Mouse (Mus musculus) heart, adult 2 months (tissue): ENCODE results near the gene Slco1a5. TPM values are rescaled to one million over a fixed set of nuclear protein-coding genes. Genes with fewer than 3 reads are reported as not detected.
A peak's percentile ranks its signal among the peaks of the same experiment; 100 is the strongest.
"Not testable (repeated sequence)": the region's sequence is repeated elsewhere in the genome, so short reads cannot be mapped to it uniquely, and the experiment has no call there.

Source experiments
- DNase-seq, 2 experiments: peaks; one replicate each; pipeline ENCODE4 v3.0.0; 2021
- H3K27ac ChIP-seq: fragments of 200-600 bp; 2 replicates; pipeline ENCODE4 v1.8.1; 2022
- H3K27me3 ChIP-seq: fragments of 200-500 bp; 2 replicates; pipeline ENCODE4 v1.6.1; 2012; ENCODE audit warnings: mild to moderate bottlenecking, low read length, inconsistent platforms, mixed read lengths; ENCODE audit not compliant: control insufficient read depth, insufficient read depth
- H3K36me3 ChIP-seq: fragments of 200-500 bp; 2 replicates; pipeline ENCODE4 v1.6.1; 2012; ENCODE audit warnings: low read length, inconsistent platforms; ENCODE audit not compliant: control insufficient read depth, insufficient read depth
- H3K4me1 ChIP-seq: fragments of 200-500 bp; 2 replicates; pipeline ENCODE4 v1.6.1; 2011; ENCODE audit warnings: low read length; ENCODE audit not compliant: control insufficient read depth, insufficient read depth
- H3K4me3 ChIP-seq: fragments of 200-600 bp; 2 replicates; pipeline ENCODE4 v1.8.1; 2022
- H3K79me2 ChIP-seq: fragments of 200-500 bp; replicated peaks from 2 replicates; pipeline ENCODE4 v1.6.1; 2012; ENCODE audit warnings: mild to moderate bottlenecking, inconsistent platforms, low read length, moderate library complexity, mixed read lengths; ENCODE audit not compliant: control insufficient read depth, insufficient read depth
- H3K9ac ChIP-seq: fragments of 200-500 bp; 2 replicates; pipeline ENCODE4 v1.6.1; 2012; ENCODE audit warnings: low read depth, mild to moderate bottlenecking, control low read depth, inconsistent platforms, low read length, mixed read lengths
- CTCF ChIP-seq: fragments of 200-600 bp; IDR thresholded peaks from 2 replicates; pipeline ENCODE4 v1.8.1; 2022; ENCODE audit warnings: antibody characterized with exemption, mild to moderate bottlenecking, moderate library complexity
- EP300 ChIP-seq: fragments of 200-500 bp; IDR thresholded peaks from 2 replicates; pipeline ENCODE4 v1.6.1; 2011; ENCODE audit warnings: low read depth, low read length, control low read depth; ENCODE audit not compliant: insufficient read depth
- POLR2A ChIP-seq: fragments of 200-500 bp; IDR thresholded peaks from 2 replicates; pipeline ENCODE4 v1.6.1; 2011; ENCODE audit warnings: mild to moderate bottlenecking, low read depth, low read length, control low read depth; ENCODE audit not compliant: insufficient read depth
- WGBS: fragments of 180-500 bp; shearing (Covaris S2); methylation state at CpG from one replicate; pipeline ENCODE4 v1.1.7; 2018; 5-methylcytosine and 5-hydroxymethylcytosine counted together
- intact Hi-C: fragments of 180-260 bp; cut with DNase I; formaldehyde crosslinking; loops from one replicate; pipeline ENCODE4 v1.15.1; 2025
- polyA plus RNA-seq: library from polyadenylated mRNA; depleted of rRNA; stranded (reverse); fragments of >200 nt; gene quantifications from 2 replicates; pipeline ENCODE4 v1.2.3, GENCODE M21; 2012
- total RNA-seq, 2 experiments: library from RNA; stranded (reverse); gene quantifications; 2 replicates each; pipeline ENCODE4 v1.2.3; 2021

Gene Slco1a5
- total and polyA plus RNA-seq, 3 experiments, result 0.06 TPM; not detected in 2

- Histone ChIP-seq H3K79me2 (no peaks in the 10 kb centered on the region), H3K9ac (no peak overlapping the region), H3K4me1 (no peaks in the 10 kb centered on the region), H3K36me3 (no peaks in the 10 kb centered on the region), H3K4me3 (no peak overlapping the region), H3K27ac (no peak overlapping the region), H3K27me3 (no peaks in the 10 kb centered on the region)
- intact Hi-C loops, result no loop called here
- TF ChIP-seq POLR2A, result no peak
- TF ChIP-seq EP300, result no peak
- TF ChIP-seq CTCF, result no peak
- no peak for DNase-seq
- WGBS, result 85% methylated on average over 6 of the region's 6 CpGs
Observed at GRCm38 (mm10) chr6:142362036-142362435, 39.3 kb upstream of the Slco1a5 start.

GRCm38 (mm10) chr6:142357106-142357505 lies 34.3 kb upstream of the Slco1a5 start:
- Histone ChIP-seq H3K79me2 (no peaks in the 10 kb centered on the region), H3K27ac (no peak overlapping the region), H3K4me1 (no peaks in the 10 kb centered on the region), H3K4me3 (no peak overlapping the region), H3K36me3 (peaks cover 2% of the 10 kb centered on the region; the same call in 1 of the 2 replicates), H3K27me3 (no peaks in the 10 kb centered on the region), H3K9ac (no peak overlapping the region)
- no peak for DNase-seq
- no peak for TF ChIP-seq POLR2A
- no peak for TF ChIP-seq CTCF
- no peak for TF ChIP-seq EP300
- 68% methylated on average over 7 of the region's 7 CpGs for WGBS
- intact Hi-C loops, result no loop called here

DNA sequence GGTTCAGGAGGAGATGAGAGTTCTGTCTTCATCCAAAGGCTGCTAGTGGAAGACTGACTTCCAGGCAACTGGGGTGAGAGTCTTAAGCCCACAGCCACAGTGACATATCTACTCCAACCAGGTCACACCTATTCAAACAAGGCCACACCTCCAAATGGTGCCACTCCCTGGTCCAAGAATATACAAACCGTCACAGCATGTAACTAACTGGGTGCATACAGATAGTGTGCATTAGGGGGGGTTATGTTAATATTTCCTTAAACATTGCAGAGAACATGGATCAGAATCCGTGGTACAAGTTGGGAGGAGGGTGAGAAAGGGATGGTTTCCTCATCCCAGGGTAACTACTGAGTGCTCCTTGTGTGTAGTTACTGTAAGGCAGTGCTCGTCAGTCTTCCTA lies 29.3 kb upstream of the Slco1a5 start:
- H3K4me1 ChIP-seq, H3K36me3 ChIP-seq, H3K4me3 ChIP-seq, H3K27ac ChIP-seq, H3K9ac ChIP-seq, H3K27me3 ChIP-seq, DNase-seq, intact Hi-C loops, H3K79me2 ChIP-seq: not testable (repeated sequence)
- 90% methylated on average over 3 of the region's 3 CpGs for WGBS

- WGBS, result 67% methylated on average over 11 of the region's 11 CpGs
- Histone ChIP-seq H3K27me3 (no peaks in the 10 kb centered on the region), H3K4me3 (no peak overlapping the region), H3K79me2 (no peaks in the 10 kb centered on the region), H3K4me1 (no peaks in the 10 kb centered on the region; the same call in none of the 2 replicates), H3K36me3 (0 out of 2 replicates have a peak, but pooled peaks cover 2% of the 10 kb centered on the region), H3K27ac (no peak overlapping the region), H3K9ac (no peak overlapping the region)
- no peak for TF ChIP-seq POLR2A
- TF ChIP-seq EP300, result no peak
- no peak for TF ChIP-seq CTCF
- no peak for DNase-seq
- intact Hi-C loops, result loop anchor here (2.0 to 5.0 kb wide), 2 partner anchors 39 to 410 kb away; partner anchors contain the start of genes Cmas, Golt1b and Recql
Observed at GRCm38 (mm10) chr6:142347431-142348385, 24.9 kb upstream of the Slco1a5 start.

DNA sequence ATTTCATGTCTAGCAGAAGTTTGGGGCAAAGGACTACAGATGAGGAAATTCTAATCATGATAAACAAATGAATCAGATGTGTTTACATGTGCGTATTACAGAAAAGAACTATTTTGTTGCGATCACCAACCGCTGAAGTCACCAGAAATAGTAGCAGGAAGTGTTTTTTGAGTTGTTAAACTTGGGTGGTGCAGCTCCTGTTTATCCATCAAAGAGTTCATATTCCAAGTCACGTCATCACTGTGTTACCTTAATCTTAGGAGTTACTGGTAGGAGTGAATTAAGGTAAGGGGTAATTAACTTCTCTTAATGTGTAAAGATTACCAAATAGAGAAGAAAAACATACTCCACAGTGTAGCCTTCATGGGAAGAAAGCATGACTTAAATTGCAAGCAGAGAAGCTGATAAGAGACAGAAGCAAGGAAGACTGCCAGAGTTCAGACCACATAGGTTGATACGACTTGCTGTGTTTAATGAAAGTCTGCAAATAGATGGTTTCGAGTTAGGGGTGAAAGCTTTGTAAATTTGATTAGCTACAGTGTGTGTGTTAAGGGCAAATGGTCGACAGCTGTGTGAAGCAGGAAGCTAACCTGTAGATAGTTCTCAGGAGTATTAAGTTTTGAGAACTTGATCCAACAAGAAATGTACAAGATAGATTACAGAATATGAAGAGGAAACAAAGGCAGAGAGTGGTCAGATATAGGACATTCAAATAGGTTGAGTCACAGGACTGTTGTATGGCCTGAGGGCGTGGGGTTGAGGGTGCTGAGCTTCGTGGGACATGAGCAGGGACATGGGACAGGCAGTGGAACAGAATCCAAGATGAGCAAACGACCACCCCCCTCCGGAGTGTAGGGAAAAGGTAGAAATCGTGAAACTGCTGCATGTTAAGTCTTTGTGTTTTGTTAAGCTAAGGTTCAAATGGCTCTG lies 23.7 kb upstream of the Slco1a5 start:
- Histone ChIP-seq H3K79me2 (no peaks in the 10 kb centered on the region), H3K27ac (peak overlapping the region; percentile 79), H3K36me3 (0 out of 2 replicates have a peak, but pooled peaks cover 2% of the 10 kb centered on the region), H3K4me1 (no peaks in the 10 kb centered on the region; the same call in none of the 2 replicates), H3K4me3 (peak overlapping the region; percentile 94), H3K9ac (no peak overlapping the region; the same call in 1 of the 2 replicates), H3K27me3 (no peaks in the 10 kb centered on the region)
- intact Hi-C loops, result loop anchor here (2.0 to 5.0 kb wide), 2 partner anchors 40 to 411 kb away; partner anchors contain the start of genes Cmas, Golt1b and Recql
- no peak for DNase-seq
- 33% methylated on average over 12 of the region's 12 CpGs for WGBS
- no peak for TF ChIP-seq EP300
- TF ChIP-seq CTCF, result no peak
- TF ChIP-seq POLR2A, result no peak
